ENCODE assay signal across 26 mouse cellular contexts in the genomic region with DNA sequence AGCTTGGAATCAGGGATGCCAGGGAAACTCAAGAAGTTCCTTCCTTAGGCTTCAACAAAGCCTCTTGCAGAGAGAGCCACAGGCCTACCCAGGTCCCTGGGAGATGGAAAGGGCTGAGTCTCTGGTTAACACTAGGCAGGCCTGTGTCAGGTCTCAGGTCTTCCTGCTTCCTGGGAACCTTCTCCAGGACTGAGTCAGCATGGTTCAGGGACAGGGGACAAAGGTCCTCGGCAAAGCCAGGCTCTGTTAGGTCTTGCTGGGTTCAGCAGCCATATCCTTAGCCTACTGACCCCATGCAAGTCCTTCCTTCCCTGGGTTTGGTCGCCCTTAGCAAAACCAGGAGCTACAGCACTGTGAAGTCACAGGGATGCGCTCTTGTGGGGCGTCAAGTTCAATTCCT. TPM values are rescaled to one million over a fixed set of nuclear protein-coding genes. Genes with fewer than 3 reads are reported as not detected.
A peak's percentile ranks its signal among the peaks of the same experiment; 100 is the strongest.
DNase-seq lines count a peak whose midpoint lies in the region; ATAC-seq and TF ChIP-seq lines count a peak whose summit lies in the region.
"Had no signal": no experiment of that assay in that cellular context is flagged by ENCODE, and none has a peak within 500 bp of the region (broad histone marks: within the 10 kb centered on the region; RNA-seq: fewer than 3 reads in every experiment).

No protein-coding gene starts in this region.

- peak overlapping the region; percentile 37 for H3K27ac ChIP-seq in heart, embryonic 10.5 days
- H3K27ac ChIP-seq in heart, embryonic 11.5 days (ENCODE audit: low read depth, low read length) = no peak overlapping the region
- peak overlapping the region; percentile 60; the same call in 1 of the 2 replicates for H3K27ac ChIP-seq in intestine, postnatal 0 days (ENCODE audit: low read depth, low read length)
- H3K27ac ChIP-seq in liver, embryonic 16.5 days (ENCODE audit: low read length) = peak overlapping the region; percentile 12; the same call in 1 of the 2 replicates
- H3K27ac ChIP-seq in forebrain, embryonic 11.5 days (ENCODE audit: low read depth, low read length) = no peak overlapping the region
- H3K27ac ChIP-seq: embryonic facial prominence, embryonic 12.5 days; forebrain, embryonic 12.5 days; heart, embryonic 15.5 days; limb, embryonic 10.5 days; limb, embryonic 15.5 days; lung, embryonic 15.5 days; midbrain, embryonic 10.5 days; neural tube, embryonic 12.5 days had no signal

- H3K4me1 ChIP-seq in heart, embryonic 10.5 days = peaks cover 50% of the 10 kb centered on the region
- peaks cover 20% of the 10 kb centered on the region for H3K4me1 ChIP-seq in heart, embryonic 11.5 days (ENCODE audit: control insufficient read depth, insufficient read depth, low read length)
- 0 out of 2 replicates have a peak, but pooled peaks cover 10% of the 10 kb centered on the region for H3K4me1 ChIP-seq in intestine, postnatal 0 days (replicated peaks; ENCODE audit: control insufficient read depth, insufficient read depth, low read length)
- H3K4me1 ChIP-seq in liver, embryonic 16.5 days (ENCODE audit: control insufficient read depth, low read depth, low read length) = peaks cover 40% of the 10 kb centered on the region
- H3K4me1 ChIP-seq in forebrain, embryonic 11.5 days (replicated peaks; ENCODE audit: control insufficient read depth, insufficient read depth, low read length) = peaks cover 9% of the 10 kb centered on the region; the same call in 1 of the 2 replicates

- peaks cover 43% of the 10 kb centered on the region for H3K36me3 ChIP-seq in heart, embryonic 10.5 days
- peaks cover 18% of the 10 kb centered on the region for H3K36me3 ChIP-seq in heart, embryonic 11.5 days (ENCODE audit: control insufficient read depth, insufficient read depth, low read length)
- peaks cover 16% of the 10 kb centered on the region for H3K36me3 ChIP-seq in intestine, postnatal 0 days (ENCODE audit: control insufficient read depth, insufficient read depth)
- H3K36me3 ChIP-seq in liver, embryonic 16.5 days (ENCODE audit: control insufficient read depth, insufficient read depth) = peaks cover 28% of the 10 kb centered on the region
- peaks cover 12% of the 10 kb centered on the region for H3K36me3 ChIP-seq in forebrain, embryonic 11.5 days (ENCODE audit: control insufficient read depth, insufficient read depth, low read length)

- H3K4me3 ChIP-seq in heart, embryonic 10.5 days = no peak overlapping the region
- no peak overlapping the region for H3K4me3 ChIP-seq in heart, embryonic 11.5 days (ENCODE audit: low read depth, low read length)
- no peak overlapping the region for H3K4me3 ChIP-seq in intestine, postnatal 0 days (ENCODE audit: low read depth, low read length)
- H3K4me3 ChIP-seq in liver, embryonic 16.5 days (ENCODE audit: low read depth, low read length) = no peak overlapping the region
- no peak overlapping the region for H3K4me3 ChIP-seq in forebrain, embryonic 11.5 days (ENCODE audit: low read depth, low read length)
- H3K4me3 ChIP-seq: embryonic facial prominence, embryonic 12.5 days; forebrain, embryonic 12.5 days; heart, embryonic 15.5 days; limb, embryonic 10.5 days; limb, embryonic 15.5 days; lung, embryonic 15.5 days; midbrain, embryonic 10.5 days; myocyte; neural tube, embryonic 12.5 days had no signal

- H3K9ac ChIP-seq in heart, embryonic 11.5 days (ENCODE audit: low read depth, low read length) = no peak overlapping the region
- H3K9ac ChIP-seq in intestine, postnatal 0 days (ENCODE audit: low read depth, low read length) = no peak overlapping the region
- H3K9ac ChIP-seq in liver, embryonic 16.5 days (ENCODE audit: low read depth, low read length) = peak overlapping the region; percentile 89
- H3K9ac ChIP-seq in forebrain, embryonic 11.5 days (ENCODE audit: low read length) = no peak overlapping the region
- H3K9ac ChIP-seq: embryonic facial prominence, embryonic 12.5 days; forebrain, embryonic 12.5 days; heart, embryonic 15.5 days; limb, embryonic 15.5 days; lung, embryonic 15.5 days; neural tube, embryonic 12.5 days had no signal

- WGBS in heart, embryonic 10.5 days = 91% methylated on average over 4 of the region's 4 CpGs
- 86% methylated on average over 4 of the region's 4 CpGs for WGBS in heart, embryonic 11.5 days (ENCODE audit: insufficient replicate concordance)
- whole genome bisulfite sequencing in intestine, postnatal 0 days = 74% methylated on average over 4 of the region's 4 CpGs
- 91% methylated on average over 4 of the region's 4 CpGs for WGBS in liver, embryonic 16.5 days (ENCODE audit: insufficient replicate concordance)
- WGBS in forebrain, embryonic 11.5 days = 94% methylated on average over 4 of the region's 4 CpGs

- H3K4me2 ChIP-seq in heart, embryonic 11.5 days = no peak overlapping the region; the same call in 1 of the 2 replicates
- no peak overlapping the region for H3K4me2 ChIP-seq in intestine, postnatal 0 days (replicated peaks; ENCODE audit: low read depth)
- peak overlapping the region; percentile 93; the same call in 1 of the 2 replicates for H3K4me2 ChIP-seq in liver, embryonic 16.5 days (ENCODE audit: low read depth, low read length)
- H3K4me2 ChIP-seq in forebrain, embryonic 11.5 days (ENCODE audit: low read depth, low read length, severe bottlenecking) = no peak overlapping the region
- H3K4me2 ChIP-seq: embryonic facial prominence, embryonic 12.5 days; forebrain, embryonic 12.5 days; heart, embryonic 15.5 days; limb, embryonic 15.5 days; lung, embryonic 15.5 days; neural tube, embryonic 12.5 days had no signal

- no peaks in the 10 kb centered on the region for H3K27me3 ChIP-seq in heart, embryonic 10.5 days (ENCODE audit: insufficient read depth, poor library complexity, severe bottlenecking)
- H3K27me3 ChIP-seq in heart, embryonic 11.5 days (ENCODE audit: control insufficient read depth, insufficient read depth, low read length) = no peaks in the 10 kb centered on the region
- H3K27me3 ChIP-seq in intestine, postnatal 0 days (replicated peaks; ENCODE audit: control insufficient read depth, insufficient read depth, low read length) = no peaks in the 10 kb centered on the region
- no peaks in the 10 kb centered on the region for H3K27me3 ChIP-seq in liver, embryonic 16.5 days (ENCODE audit: control insufficient read depth, insufficient read depth, low read depth, low read length)
- H3K27me3 ChIP-seq in forebrain, embryonic 11.5 days (ENCODE audit: control insufficient read depth, insufficient read depth, low read length) = no peaks in the 10 kb centered on the region
- H3K27me3 ChIP-seq: embryonic facial prominence, embryonic 12.5 days; forebrain, embryonic 12.5 days; heart, embryonic 15.5 days; limb, embryonic 15.5 days; lung, embryonic 15.5 days; neural tube, embryonic 12.5 days had no signal

- DNase-seq in heart, embryonic 10.5 days (ENCODE audit: low spot score) = no peak
- peak; percentile 33 for DNase-seq in kidney, adult 9 months
- DNase-seq in kidney, postnatal 25 days = no peak
- no peak for DNase-seq in forebrain, embryonic 11.5 days (ENCODE audit: low spot score)
- DNase-seq in right cerebral cortex, postnatal 25 days = no peak
- DNase-seq: adrenal gland, postnatal 10 days; cerebellum, adult 11-12 months; cerebellum, adult 9-11 months; embryo, embryonic 11 days; gastrocnemius, postnatal 10 days; layer of hippocampus, adult 9-11 months; thymus, postnatal 14 days had no signal

- no peak for TF ChIP-seq CTCF in intestine, postnatal 0 days (IDR thresholded peaks at IDR 0.05; ENCODE audit: low read depth)

- no peak for ATAC-seq in heart, embryonic 11.5 days (replicated peaks; ENCODE audit: insufficient number of reproducible peaks, low FRiP score, low TSS enrichment)
- ATAC-seq in intestine, postnatal 0 days = peak; percentile 44; the same call in 1 of the 2 replicates
- no peak for ATAC-seq in liver, embryonic 16.5 days (ENCODE audit: low read depth)
- ATAC-seq in forebrain, embryonic 11.5 days (replicated peaks; ENCODE audit: low FRiP score) = no peak
- ATAC-seq: hindbrain, embryonic 16.5 days; midbrain, embryonic 16.5 days had no signal

- H3K9me3 ChIP-seq in heart, embryonic 10.5 days = peaks cover 4% of the 10 kb centered on the region; the same call in 1 of the 2 replicates
- peaks cover 4% of the 10 kb centered on the region for H3K9me3 ChIP-seq in heart, embryonic 11.5 days (replicated peaks; ENCODE audit: control insufficient read depth, low read length)
- no peaks in the 10 kb centered on the region for H3K9me3 ChIP-seq in intestine, postnatal 0 days (ENCODE audit: control insufficient read depth)
- H3K9me3 ChIP-seq in liver, embryonic 16.5 days (replicated peaks; ENCODE audit: control insufficient read depth, low read length) = peaks cover 7% of the 10 kb centered on the region
- H3K9me3 ChIP-seq in forebrain, embryonic 11.5 days (ENCODE audit: control insufficient read depth, low read length) = no peaks in the 10 kb centered on the region
- H3K9me3 ChIP-seq: forebrain, embryonic 12.5 days; heart, embryonic 15.5 days; limb, embryonic 10.5 days; lung, embryonic 15.5 days; neural tube, embryonic 12.5 days had no signal

RNA-seq across cellular contexts. Expression of gene Ttll12, which starts 4.1 kb away (rescaled TPM):
- polyA plus RNA-seq in heart, embryonic 10.5 days (2016; fragmentation: Nextera tagmentation; extraction: Ambion mirVana) = 39.7 and 44.0 TPM in 2 replicates
- 30.4 and 31.1 TPM in 2 replicates for polyA plus RNA-seq in heart, embryonic 11.5 days (2014; fragmentation: Nextera tagmentation; extraction: Ambion mirVana)
- 14.1 and 14.7 TPM in 2 replicates for polyA plus RNA-seq in intestine, postnatal 0 days (2015; fragmentation: Nextera tagmentation; extraction: Ambion mirVana)
- polyA plus RNA-seq in liver, embryonic 16.5 days (2015; fragmentation: Nextera tagmentation; extraction: Ambion mirVana) = 31.8 and 33.2 TPM in 2 replicates
- polyA plus RNA-seq in forebrain, embryonic 11.5 days (2014; fragmentation: Nextera tagmentation; extraction: Ambion mirVana) = 51.8 and 59.5 TPM in 2 replicates

RNA-seq across cellular contexts. Expression of gene Mcat, which starts 27.3 kb away (rescaled TPM):
- 37.7 and 40.0 TPM in 2 replicates for polyA plus RNA-seq in heart, embryonic 10.5 days (2016; fragmentation: Nextera tagmentation; extraction: Ambion mirVana)
- polyA plus RNA-seq in heart, embryonic 11.5 days (2014; fragmentation: Nextera tagmentation; extraction: Ambion mirVana) = 28.3 and 30.3 TPM in 2 replicates
- polyA plus RNA-seq in intestine, postnatal 0 days (2015; fragmentation: Nextera tagmentation; extraction: Ambion mirVana) = 15.9 and 16.8 TPM in 2 replicates
- polyA plus RNA-seq in liver, embryonic 16.5 days (2015; fragmentation: Nextera tagmentation; extraction: Ambion mirVana) = 12.0 and 13.1 TPM in 2 replicates
- 45.7 and 53.1 TPM in 2 replicates for polyA plus RNA-seq in forebrain, embryonic 11.5 days (2014; fragmentation: Nextera tagmentation; extraction: Ambion mirVana)

RNA-seq across cellular contexts. Expression of gene Tspo, which starts 27.4 kb away (rescaled TPM):
- 97.0 and 141 TPM in 2 replicates for polyA plus RNA-seq in heart, embryonic 10.5 days (2016; fragmentation: Nextera tagmentation; extraction: Ambion mirVana)
- polyA plus RNA-seq in heart, embryonic 11.5 days (2014; fragmentation: Nextera tagmentation; extraction: Ambion mirVana) = 129 and 136 TPM in 2 replicates
- 105 and 118 TPM in 2 replicates for polyA plus RNA-seq in intestine, postnatal 0 days (2015; fragmentation: Nextera tagmentation; extraction: Ambion mirVana)
- 179 and 184 TPM in 2 replicates for polyA plus RNA-seq in liver, embryonic 16.5 days (2015; fragmentation: Nextera tagmentation; extraction: Ambion mirVana)
- polyA plus RNA-seq in forebrain, embryonic 11.5 days (2014; fragmentation: Nextera tagmentation; extraction: Ambion mirVana) = 28.4 and 33.0 TPM in 2 replicates

Comparison
In these comparisons a context has a peak if more than half of its experiments do, and no peak if none do; other contexts are left out.
1. H3K27ac ChIP-seq: peak in heart, embryonic 10.5 days (single experiment), intestine, postnatal 0 days (single experiment) and liver, embryonic 16.5 days (single experiment); none in heart, embryonic 11.5 days (single experiment) and forebrain, embryonic 11.5 days (single experiment).